Mouse (Mus musculus) lung, postnatal 0 days (tissue): Measurements from ENCODE around the gene Sorcs3.

Experiments
- CTCF ChIP-seq: IDR thresholded peaks from 2 replicates; pipeline ENCODE4 v1.5.1; 2016; ENCODE audit warnings: antibody characterized with exemption, mild to moderate bottlenecking
- EP300 ChIP-seq: IDR thresholded peaks from 2 replicates; pipeline ENCODE4 v1.6.1; 2016; ENCODE audit warnings: antibody characterized with exemption, mild to moderate bottlenecking, control low read depth

DNA sequence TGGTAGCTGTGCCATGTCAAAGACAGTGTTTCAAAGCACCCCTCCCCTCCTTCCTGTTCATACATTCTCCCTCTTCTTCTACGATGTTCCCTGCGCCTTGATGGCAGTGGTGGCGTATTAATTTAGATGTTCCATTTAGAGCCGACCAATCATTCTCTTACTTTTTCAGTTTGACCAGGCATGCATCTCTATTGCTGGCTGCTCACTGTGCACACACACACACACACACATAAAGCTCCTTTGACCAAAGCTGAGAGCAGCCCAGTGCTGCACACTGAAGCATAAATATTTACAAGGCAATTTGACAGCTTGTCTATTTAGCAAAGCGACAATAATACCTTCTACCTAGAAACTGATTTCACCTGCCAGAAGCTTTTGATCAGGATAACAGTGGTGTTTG, 371.3 kb downstream of the Sorcs3 start:
- TF ChIP-seq CTCF, result no peak
- no peak for TF ChIP-seq EP300
